In genomic region chr4:55651051-55651763, GRCm38 (mm10) we compare ENCODE assay signal across 8 mouse cellular contexts.
DNase-seq lines count a peak whose midpoint lies in the region; ATAC-seq lines count a peak whose summit lies in the region.

No protein-coding gene starts in this region.

- peaks cover 21% of the 10 kb centered on the region for H3K4me1 ChIP-seq in embryonic facial prominence, embryonic 10.5 days
- 0 out of 2 replicates have a peak, but pooled peaks cover 12% of the 10 kb centered on the region for H3K4me1 ChIP-seq in limb, embryonic 11.5 days (ENCODE audit: control insufficient read depth, insufficient read depth, low read length)
- H3K4me1 ChIP-seq in midbrain, embryonic 13.5 days (replicated peaks), result peaks cover 16% of the 10 kb centered on the region

- H3K36me3 ChIP-seq in embryonic facial prominence, embryonic 10.5 days (replicated peaks), result no peaks in the 10 kb centered on the region
- H3K36me3 ChIP-seq in limb, embryonic 11.5 days (ENCODE audit: control insufficient read depth, insufficient read depth, low read length), result no peaks in the 10 kb centered on the region
- no peaks in the 10 kb centered on the region for H3K36me3 ChIP-seq in midbrain, embryonic 13.5 days

- peak overlapping the region; percentile 91 for H3K27ac ChIP-seq in embryonic facial prominence, embryonic 10.5 days (replicated peaks)
- peak overlapping the region; percentile 68 for H3K27ac ChIP-seq in limb, embryonic 11.5 days (replicated peaks; ENCODE audit: low read depth, low read length)
- H3K27ac ChIP-seq in midbrain, embryonic 13.5 days, result peak overlapping the region; percentile 83

- H3K9me3 ChIP-seq in embryonic facial prominence, embryonic 10.5 days, result no peaks in the 10 kb centered on the region
- H3K9me3 ChIP-seq in limb, embryonic 11.5 days (ENCODE audit: control insufficient read depth, low read length), result no peaks in the 10 kb centered on the region
- H3K9me3 ChIP-seq in midbrain, embryonic 13.5 days, result no peaks in the 10 kb centered on the region

- ATAC-seq in limb, embryonic 11.5 days (ENCODE audit: insufficient number of reproducible peaks, low FRiP score, low TSS enrichment, low read depth), result peak; percentile 86
- ATAC-seq in midbrain, embryonic 13.5 days, result peak; percentile 91

- peaks cover 50% of the 10 kb centered on the region for H3K27me3 ChIP-seq in embryonic facial prominence, embryonic 10.5 days (replicated peaks; ENCODE audit: low read depth, poor library complexity, severe bottlenecking)
- H3K27me3 ChIP-seq in limb, embryonic 11.5 days (ENCODE audit: control insufficient read depth, insufficient read depth, low read length), result peaks cover 4% of the 10 kb centered on the region; the same call in 1 of the 2 replicates
- peaks cover 22% of the 10 kb centered on the region for H3K27me3 ChIP-seq in midbrain, embryonic 13.5 days

- H3K4me3 ChIP-seq in embryonic facial prominence, embryonic 10.5 days, result peak overlapping the region; percentile 69
- peak overlapping the region; percentile 43 for H3K4me3 ChIP-seq in limb, embryonic 11.5 days (ENCODE audit: low read depth, low read length)
- peak overlapping the region; percentile 52 for H3K4me3 ChIP-seq in midbrain, embryonic 13.5 days (replicated peaks)

- H3K4me2 ChIP-seq in limb, embryonic 11.5 days (ENCODE audit: low read depth, severe bottlenecking), result peak overlapping the region; percentile 75
- H3K4me2 ChIP-seq in midbrain, embryonic 13.5 days (replicated peaks), result peak overlapping the region; percentile 70

- H3K9ac ChIP-seq in limb, embryonic 11.5 days (ENCODE audit: low read length), result peak overlapping the region; percentile 76
- peak overlapping the region; percentile 72 for H3K9ac ChIP-seq in midbrain, embryonic 13.5 days (replicated peaks)

- WGBS in embryonic facial prominence, embryonic 10.5 days, result under 1% methylated on average over 56 of the region's 56 CpGs
- 0% methylated on average over 55 of the region's 56 CpGs for WGBS in limb, embryonic 11.5 days
- under 1% methylated on average over 46 of the region's 56 CpGs for WGBS in midbrain, embryonic 13.5 days

- peak; percentile 88 for DNase-seq in adrenal gland, postnatal 10 days
- DNase-seq in embryonic facial prominence, embryonic 10.5 days (ENCODE audit: low spot score), result peak; percentile 85
- DNase-seq in heart, adult 18-20 months, result peak; percentile 96 to 98
- peak; percentile 74 to 85 for DNase-seq in kidney, adult 8-10 months
- peak; percentile 79 for DNase-seq in limb, embryonic 11.5 days (ENCODE audit: low spot score)
- peak; percentile 98 for DNase-seq in skeletal muscle tissue, adult 2 months (ENCODE audit: low read depth, low spot score)
- peak; percentile 77 for DNase-seq in yolk sac, embryonic 10.5 days (ENCODE audit: low spot score)

Comparison
In these comparisons a context has a peak if more than half of its experiments do, and no peak if none do; other contexts are left out.
1. Peak in every context shown above with its lines: DNase-seq, ATAC-seq, H3K4me3 ChIP-seq and H3K27ac ChIP-seq.